Comparison of ENCODE assay signal across 18 mouse cellular contexts in genomic region chr1:56165228-56165627, GRCm38 (mm10).
DNase-seq lines count a peak whose midpoint lies in the region; ATAC-seq and TF ChIP-seq lines count a peak whose summit lies in the region.
"Had no signal": no experiment of that assay in that cellular context is flagged by ENCODE, and none has a peak within 500 bp of the region (broad histone marks: within the 10 kb centered on the region; RNA-seq: fewer than 3 reads in every experiment).

No protein-coding gene starts in this region.

- no peaks in the 10 kb centered on the region for H3K27me3 ChIP-seq in intestine, embryonic 15.5 days (replicated peaks)
- H3K27me3 ChIP-seq in intestine, embryonic 16.5 days (replicated peaks; ENCODE audit: control insufficient read depth, insufficient read depth, low read length): no peaks in the 10 kb centered on the region
- H3K27me3 ChIP-seq in thymus, adult 2 months (ENCODE audit: control insufficient read depth, insufficient read depth, low read length): no peaks in the 10 kb centered on the region
- H3K27me3 ChIP-seq: embryonic facial prominence, embryonic 12.5 days; forebrain, embryonic 13.5 days; forebrain, embryonic 15.5 days had no signal

- no peak overlapping the region for H3K4me2 ChIP-seq in intestine, embryonic 15.5 days (replicated peaks)
- H3K4me2 ChIP-seq in intestine, embryonic 16.5 days (ENCODE audit: low read depth, low read length): no peak overlapping the region
- H3K4me2 ChIP-seq: embryonic facial prominence, embryonic 12.5 days; forebrain, embryonic 13.5 days; forebrain, embryonic 15.5 days had no signal

- no peak overlapping the region for H3K4me3 ChIP-seq in intestine, embryonic 15.5 days (replicated peaks)
- H3K4me3 ChIP-seq in intestine, embryonic 16.5 days (ENCODE audit: low read length): no peak overlapping the region
- no peak overlapping the region for H3K4me3 ChIP-seq in thymus, adult 2 months (ENCODE audit: control insufficient read depth, insufficient read depth, low read length)
- H3K4me3 ChIP-seq: embryonic facial prominence, embryonic 10.5 days; embryonic facial prominence, embryonic 12.5 days; forebrain, embryonic 13.5 days; forebrain, embryonic 15.5 days had no signal

- peak; percentile 43 for DNase-seq in large intestine, adult 2 months (ENCODE audit: low read depth, low spot score)
- DNase-seq in adrenal gland, postnatal 4 days (ENCODE audit: low spot score in 2 of 2): no peak
- no peak for DNase-seq in thymus, adult 2 months
- DNase-seq: adrenal gland, adult 2 months; adrenal gland, postnatal 10 days; adrenal gland, postnatal 25 days; cerebellum, adult 11-12 months; cerebellum, adult 2 months; cerebellum, adult 9-10 months; cerebellum, postnatal 10 days; cerebellum, postnatal 25 days; forebrain, postnatal 0 days had no signal

- no peak overlapping the region for H3K9ac ChIP-seq in intestine, embryonic 15.5 days
- H3K9ac ChIP-seq in intestine, embryonic 16.5 days (ENCODE audit: low read depth, low read length): no peak overlapping the region
- H3K9ac ChIP-seq: embryonic facial prominence, embryonic 12.5 days; forebrain, embryonic 13.5 days; forebrain, embryonic 15.5 days; forebrain, postnatal 0 days had no signal

- H3K36me3 ChIP-seq in intestine, embryonic 15.5 days: no peaks in the 10 kb centered on the region
- no peaks in the 10 kb centered on the region for H3K36me3 ChIP-seq in intestine, embryonic 16.5 days (ENCODE audit: control insufficient read depth, insufficient read depth, low read length)
- H3K36me3 ChIP-seq in thymus, adult 2 months (ENCODE audit: control insufficient read depth, insufficient read depth, low read length): no peaks in the 10 kb centered on the region
- H3K36me3 ChIP-seq: embryonic facial prominence, embryonic 10.5 days; embryonic facial prominence, embryonic 12.5 days; forebrain, embryonic 15.5 days had no signal

- peak; percentile 75 for ATAC-seq in intestine, embryonic 15.5 days
- peak; percentile 80 for ATAC-seq in intestine, embryonic 16.5 days
- ATAC-seq: forebrain, embryonic 13.5 days had no signal

- no peak overlapping the region for H3K27ac ChIP-seq in intestine, embryonic 15.5 days
- no peak overlapping the region for H3K27ac ChIP-seq in intestine, embryonic 16.5 days (ENCODE audit: low read length)
- H3K27ac ChIP-seq in thymus, adult 2 months (ENCODE audit: control insufficient read depth, insufficient read depth, low read length): no peak overlapping the region
- H3K27ac ChIP-seq: embryonic facial prominence, embryonic 10.5 days; embryonic facial prominence, embryonic 12.5 days; forebrain, embryonic 13.5 days; forebrain, embryonic 15.5 days had no signal

- no peak for TF ChIP-seq CTCF in thymus, adult 2 months (IDR thresholded peaks at IDR 0.05; ENCODE audit: borderline replicate concordance, control insufficient read depth, extremely low read depth, insufficient read depth, low read length, poor library complexity)

- no peaks in the 10 kb centered on the region for H3K9me3 ChIP-seq in intestine, embryonic 15.5 days
- H3K9me3 ChIP-seq in intestine, embryonic 16.5 days (ENCODE audit: control insufficient read depth, low read length): no peaks in the 10 kb centered on the region
- H3K9me3 ChIP-seq: embryonic facial prominence, embryonic 10.5 days; embryonic facial prominence, embryonic 12.5 days; forebrain, embryonic 13.5 days; forebrain, embryonic 15.5 days had no signal

- 43% methylated on average over 2 of the region's 2 CpGs for WGBS in intestine, embryonic 15.5 days
- 44% methylated on average over 2 of the region's 2 CpGs for WGBS in intestine, embryonic 16.5 days
- 15% methylated on average over 2 of the region's 2 CpGs for WGBS in large intestine, adult 2 months
- WGBS in thymus, adult 2 months: 60% methylated on average over 2 of the region's 2 CpGs

- no peaks in the 10 kb centered on the region for H3K4me1 ChIP-seq in intestine, embryonic 15.5 days (replicated peaks)
- no peaks in the 10 kb centered on the region for H3K4me1 ChIP-seq in intestine, embryonic 16.5 days (ENCODE audit: control insufficient read depth, insufficient read depth, low read length)
- H3K4me1 ChIP-seq in thymus, adult 2 months (replicated peaks; ENCODE audit: control insufficient read depth, insufficient read depth, low read length): no peaks in the 10 kb centered on the region
- H3K4me1 ChIP-seq: embryonic facial prominence, embryonic 10.5 days; embryonic facial prominence, embryonic 12.5 days; forebrain, embryonic 13.5 days; forebrain, embryonic 15.5 days had no signal

- TF ChIP-seq POLR2A in thymus, adult 2 months (IDR thresholded peaks at IDR 0.05; ENCODE audit: control insufficient read depth, extremely low read depth, insufficient read depth, low read length, poor library complexity): no peak
